In the genomic region with DNA sequence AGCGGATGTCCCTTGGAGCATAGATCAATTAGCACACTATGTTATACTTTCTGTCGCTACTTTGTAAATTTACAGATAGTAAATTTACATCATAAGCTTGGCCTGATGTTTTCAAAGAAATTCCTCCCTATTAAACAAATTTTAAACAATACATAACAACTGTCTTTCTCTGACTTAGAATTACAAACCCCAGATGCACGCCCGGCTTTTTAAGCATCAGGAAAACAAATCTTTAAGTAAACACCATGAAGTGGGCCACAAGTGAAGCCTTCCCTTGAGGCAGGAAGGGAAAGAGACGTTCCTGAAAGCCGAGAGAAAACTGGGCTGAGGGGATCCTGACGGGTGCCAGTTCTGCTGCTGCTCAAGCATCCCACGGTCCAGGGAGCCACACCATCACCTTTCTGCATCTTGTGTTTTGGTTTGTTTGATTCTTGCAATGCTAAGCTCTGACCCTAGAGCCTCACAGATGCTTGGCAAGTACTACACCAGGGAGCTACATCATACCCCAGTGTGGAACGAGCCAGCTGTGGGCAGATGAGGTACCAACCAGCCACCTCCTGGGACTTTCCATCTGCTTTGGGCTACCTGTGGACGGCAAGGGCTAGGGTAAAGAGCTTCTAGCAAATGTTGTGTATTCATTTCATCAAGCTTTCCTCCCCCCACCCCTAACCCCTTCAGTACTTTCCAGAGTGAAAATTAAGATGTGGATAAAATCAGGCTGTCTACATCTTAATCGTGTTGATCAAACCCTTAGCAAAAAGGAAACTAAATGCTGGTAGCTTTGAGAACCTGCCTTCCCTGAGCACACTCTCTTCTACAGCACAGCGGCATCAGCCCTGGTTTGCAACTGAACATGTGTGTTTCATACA, we compare ENCODE assay signal across 17 mouse cellular contexts. TPM values are rescaled to one million over a fixed set of nuclear protein-coding genes. Genes with fewer than 3 reads are reported as not detected.
DNase-seq lines count a peak whose midpoint lies in the region; ATAC-seq lines count a peak whose summit lies in the region.
"Had no signal": no experiment of that assay in that cellular context is flagged by ENCODE, and none has a peak within 500 bp of the region (broad histone marks: within the 10 kb centered on the region; RNA-seq: fewer than 3 reads in every experiment).

No protein-coding gene starts in this region.

- H3K9me3 ChIP-seq in kidney, embryonic 15.5 days (replicated peaks) = no peaks in the 10 kb centered on the region
- no peaks in the 10 kb centered on the region for H3K9me3 ChIP-seq in midbrain, embryonic 13.5 days
- H3K9me3 ChIP-seq in midbrain, embryonic 14.5 days (ENCODE audit: control insufficient read depth, low read length) = no peaks in the 10 kb centered on the region
- H3K9me3 ChIP-seq in intestine, embryonic 15.5 days = no peaks in the 10 kb centered on the region
- H3K9me3 ChIP-seq: liver, embryonic 15.5 days; midbrain, embryonic 10.5 days had no signal

- DNase-seq in kidney, adult 8-10 months = no peak
- no peak for DNase-seq in midbrain, embryonic 14.5 days
- no peak for DNase-seq in ovary, adult 18-20 months (ENCODE audit: low spot score)
- DNase-seq in spleen, postnatal 36 days (ENCODE audit: low spot score in 2 of 2) = no peak
- DNase-seq in yolk sac, embryonic 10.5 days (ENCODE audit: low spot score) = no peak
- DNase-seq: forebrain, postnatal 0 days; gastrocnemius, postnatal 36 days; kidney, adult 9 months; thymus, postnatal 14 days had no signal

- no peak overlapping the region for H3K9ac ChIP-seq in kidney, embryonic 15.5 days
- 0 out of 2 replicates have a peak overlapping the region, but pooled peaks have one; percentile 2 for H3K9ac ChIP-seq in midbrain, embryonic 13.5 days (replicated peaks)
- no peak overlapping the region for H3K9ac ChIP-seq in midbrain, embryonic 14.5 days (replicated peaks; ENCODE audit: low read length)
- H3K9ac ChIP-seq in intestine, embryonic 15.5 days = no peak overlapping the region
- H3K9ac ChIP-seq: forebrain, postnatal 0 days; liver, embryonic 15.5 days had no signal

- ATAC-seq in kidney, embryonic 15.5 days (replicated peaks; ENCODE audit: low FRiP score) = no peak
- ATAC-seq in midbrain, embryonic 13.5 days = no peak
- no peak for ATAC-seq in midbrain, embryonic 14.5 days (ENCODE audit: low FRiP score, low TSS enrichment)
- no peak for ATAC-seq in intestine, embryonic 15.5 days
- ATAC-seq: forebrain, postnatal 0 days had no signal

- H3K4me1 ChIP-seq in kidney, embryonic 15.5 days = peaks cover 51% of the 10 kb centered on the region
- peaks cover 30% of the 10 kb centered on the region for H3K4me1 ChIP-seq in midbrain, embryonic 13.5 days (replicated peaks)
- peaks cover 29% of the 10 kb centered on the region for H3K4me1 ChIP-seq in midbrain, embryonic 14.5 days (ENCODE audit: control insufficient read depth, insufficient read depth, low read length)
- H3K4me1 ChIP-seq in intestine, embryonic 15.5 days (replicated peaks) = peaks cover 20% of the 10 kb centered on the region

- no peaks in the 10 kb centered on the region for H3K36me3 ChIP-seq in kidney, embryonic 15.5 days
- H3K36me3 ChIP-seq in midbrain, embryonic 13.5 days = no peaks in the 10 kb centered on the region
- no peaks in the 10 kb centered on the region for H3K36me3 ChIP-seq in midbrain, embryonic 14.5 days (ENCODE audit: control insufficient read depth, insufficient read depth, low read length)
- no peaks in the 10 kb centered on the region for H3K36me3 ChIP-seq in intestine, embryonic 15.5 days
- H3K36me3 ChIP-seq: liver, embryonic 15.5 days; midbrain, embryonic 10.5 days had no signal

- WGBS in kidney, embryonic 15.5 days = 35% methylated on average over 12 of the region's 12 CpGs
- WGBS in midbrain, embryonic 13.5 days = 71% methylated on average over 12 of the region's 12 CpGs
- WGBS in midbrain, embryonic 14.5 days = 68% methylated on average over 12 of the region's 12 CpGs
- WGBS in intestine, embryonic 15.5 days = 38% methylated on average over 12 of the region's 12 CpGs

- H3K4me3 ChIP-seq in kidney, embryonic 15.5 days (replicated peaks) = no peak overlapping the region
- no peak overlapping the region for H3K4me3 ChIP-seq in midbrain, embryonic 13.5 days (replicated peaks)
- H3K4me3 ChIP-seq in midbrain, embryonic 14.5 days (replicated peaks; ENCODE audit: low read depth, low read length) = no peak overlapping the region
- no peak overlapping the region for H3K4me3 ChIP-seq in intestine, embryonic 15.5 days (replicated peaks)
- H3K4me3 ChIP-seq: erythroblast, embryonic 14.5 days; liver, embryonic 15.5 days; midbrain, embryonic 10.5 days; myocyte had no signal

- peak overlapping the region; percentile 59 for H3K27ac ChIP-seq in kidney, embryonic 15.5 days
- H3K27ac ChIP-seq in midbrain, embryonic 13.5 days = no peak overlapping the region
- no peak overlapping the region for H3K27ac ChIP-seq in midbrain, embryonic 14.5 days (replicated peaks; ENCODE audit: low read depth, low read length)
- peak overlapping the region; percentile 37; the same call in 1 of the 2 replicates for H3K27ac ChIP-seq in intestine, embryonic 15.5 days
- H3K27ac ChIP-seq: liver, embryonic 15.5 days had no signal

- no peak overlapping the region for H3K4me2 ChIP-seq in kidney, embryonic 15.5 days
- no peak overlapping the region for H3K4me2 ChIP-seq in midbrain, embryonic 13.5 days (replicated peaks)
- no peak overlapping the region for H3K4me2 ChIP-seq in midbrain, embryonic 14.5 days (ENCODE audit: low read length)
- peak overlapping the region; percentile 14; the same call in 1 of the 2 replicates for H3K4me2 ChIP-seq in intestine, embryonic 15.5 days (replicated peaks)
- H3K4me2 ChIP-seq: liver, embryonic 15.5 days had no signal

- H3K27me3 ChIP-seq in kidney, embryonic 15.5 days = no peaks in the 10 kb centered on the region
- peaks cover 11% of the 10 kb centered on the region; the same call in 1 of the 2 replicates for H3K27me3 ChIP-seq in midbrain, embryonic 13.5 days
- H3K27me3 ChIP-seq in midbrain, embryonic 14.5 days (ENCODE audit: control insufficient read depth, insufficient read depth, low read length) = no peaks in the 10 kb centered on the region
- H3K27me3 ChIP-seq in intestine, embryonic 15.5 days (replicated peaks) = no peaks in the 10 kb centered on the region
- H3K27me3 ChIP-seq: CH12.LX; liver, embryonic 15.5 days had no signal

RNA-seq across cellular contexts. Expression of a gene that starts 43.1 kb away (rescaled TPM):
- polyA plus RNA-seq in kidney, embryonic 15.5 days (2015; fragmentation: Nextera tagmentation; extraction: Ambion mirVana) = 8.1 and 8.2 TPM in 2 replicates
- 6.0 and 9.6 TPM in 2 replicates for polyA plus RNA-seq in midbrain, embryonic 13.5 days (2015; fragmentation: Nextera tagmentation; extraction: Ambion mirVana)
- polyA plus RNA-seq in midbrain, embryonic 14.5 days (2014; fragmentation: Nextera tagmentation; extraction: Ambion mirVana) = 12.9 and 18.5 TPM in 2 replicates
- 4.8 and 5.1 TPM in 2 replicates for polyA plus RNA-seq in intestine, embryonic 15.5 days (2015; fragmentation: Nextera tagmentation; extraction: Ambion mirVana)

Comparison
In these comparisons a context has a peak if more than half of its experiments do, and no peak if none do; other contexts are left out.
1. H3K27ac ChIP-seq: peak in kidney, embryonic 15.5 days (single experiment) and intestine, embryonic 15.5 days (single experiment); none in midbrain, embryonic 13.5 days (single experiment) and midbrain, embryonic 14.5 days (single experiment).